Mouse (Mus musculus) layer of hippocampus, adult 9-11 months (tissue): ENCODE measurements at regions not wholly inside any gene's neighbourhood (a gene's known extent, or its start where the extent isn't known, plus 50 kb on each side); places are given as distances from the start of the nearest gene placed in this dataset.

Experiments
- DNase-seq: peaks from one replicate; pipeline ENCODE4 v3.0.0; 2022

- DNase-seq, result no peak
Measured at GRCm38 (mm10) chr12:27786716-27787291, 444.4 kb upstream of the Sox11 start.

GRCm38 (mm10) chr12:27780801-27781200 lies 438.4 kb upstream of the Sox11 start:
- DNase-seq, result no peak

GRCm38 (mm10) chr12:27765948-27766347 lies 423.6 kb upstream of the Sox11 start:
- no peak for DNase-seq

GRCm38 (mm10) chr12:27759016-27759415 lies 416.6 kb upstream of the Sox11 start:
- no peak for DNase-seq

- no peak for DNase-seq
Measured at GRCm38 (mm10) chr12:27757641-27758040, 415.3 kb upstream of the Sox11 start.

- DNase-seq, result no peak
Measured at GRCm38 (mm10) chr12:27724619-27725200, 382.3 kb upstream of the Sox11 start.

DNA sequence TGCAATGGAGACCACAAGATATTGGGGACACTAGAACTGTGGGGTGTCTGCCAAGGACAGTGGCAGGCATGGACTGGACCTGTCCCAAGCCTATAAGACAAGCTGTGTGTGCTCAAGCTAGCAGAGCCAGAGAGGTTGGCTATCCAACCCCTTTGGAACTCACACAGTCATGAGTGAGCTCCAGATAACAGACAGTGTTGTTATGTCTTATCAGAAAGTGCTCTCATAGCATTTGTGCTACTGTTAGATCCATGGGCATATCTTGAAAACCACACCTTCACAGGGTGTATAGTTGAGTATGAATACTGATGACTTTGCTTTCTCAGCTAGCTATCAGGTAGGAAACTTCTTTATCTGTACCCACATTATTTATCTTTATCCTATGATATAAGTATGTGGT lies 338.1 kb upstream of the Sox11 start:
- no peak for DNase-seq

DNA sequence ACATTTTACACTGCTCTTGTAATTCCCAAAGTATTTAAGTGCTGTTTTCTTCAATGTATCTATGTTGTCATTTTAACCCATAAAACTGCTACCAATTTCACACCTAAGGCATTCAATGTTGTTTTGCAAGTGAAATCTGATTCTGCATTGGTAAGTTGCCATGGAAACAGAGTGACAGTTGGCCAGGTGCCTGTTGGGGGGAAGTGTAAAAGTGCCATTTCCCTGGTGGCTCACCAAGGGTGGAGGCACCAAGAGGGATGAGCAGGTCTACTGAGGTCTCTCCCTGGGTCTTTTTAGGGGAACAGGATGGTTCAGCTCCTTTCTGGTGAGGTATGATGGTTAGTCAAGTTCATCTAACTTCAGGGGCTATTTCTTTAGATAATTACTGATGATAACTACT lies 331.0 kb upstream of the Sox11 start:
- no peak for DNase-seq

DNA sequence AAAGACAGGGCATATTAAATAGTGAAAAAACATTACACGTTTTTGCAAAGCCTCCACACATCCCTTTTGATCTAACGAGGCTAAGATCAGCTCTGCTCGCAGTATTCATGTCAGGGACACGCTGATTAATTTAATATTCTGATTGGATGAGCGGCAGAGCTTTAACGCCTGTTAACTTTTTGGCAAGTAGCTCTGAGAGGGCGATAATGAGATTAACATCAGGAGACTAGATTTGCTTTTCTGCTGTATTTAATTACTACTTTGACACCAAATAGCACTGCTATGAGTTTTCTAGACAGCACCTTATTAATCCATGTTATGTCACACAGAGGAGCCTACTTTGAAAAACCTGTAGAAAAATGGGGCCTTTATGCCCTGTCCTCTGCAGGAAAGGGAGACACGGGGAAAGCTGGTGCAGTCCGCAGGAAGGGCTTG lies 328.3 kb upstream of the Sox11 start:
- DNase-seq, result no peak

DNA sequence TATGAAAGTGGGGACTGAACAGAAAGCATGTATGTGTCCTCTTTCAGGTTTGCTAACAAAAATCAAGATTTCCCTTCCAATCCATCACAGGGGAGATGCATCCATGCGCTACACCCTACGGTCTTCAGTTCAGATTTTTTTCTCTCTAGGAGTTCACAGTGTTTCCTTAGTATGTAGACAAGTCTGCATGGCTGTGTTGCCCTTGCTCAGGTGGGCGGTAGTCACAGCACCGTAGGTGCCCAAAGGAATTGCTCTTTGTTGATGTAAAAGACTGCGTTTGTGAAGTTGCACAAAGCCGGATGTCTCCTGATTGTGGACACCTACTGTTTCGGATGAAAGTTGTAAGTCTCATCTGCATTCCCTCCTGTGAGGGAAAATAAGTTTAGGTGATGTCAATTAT lies 327.8 kb upstream of the Sox11 start:
- DNase-seq, result no peak

DNA sequence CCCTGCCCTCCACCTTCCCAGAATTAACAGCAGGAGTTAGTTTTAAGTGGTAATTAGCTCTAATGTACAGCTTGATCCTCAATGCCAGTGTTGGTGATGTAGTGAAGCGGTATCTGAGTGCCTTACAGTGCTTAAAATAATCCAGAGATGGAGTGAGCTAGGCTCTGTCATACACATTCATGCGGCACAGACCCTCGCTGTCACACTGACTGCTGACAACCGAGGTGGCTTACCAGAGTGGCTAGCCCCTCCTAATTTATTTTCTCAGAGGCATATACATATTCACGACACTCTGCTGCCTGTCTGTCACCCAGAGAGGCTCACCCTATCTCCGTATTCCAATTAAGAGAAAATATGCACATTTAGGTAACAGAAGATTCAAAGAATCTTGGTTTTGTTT lies 327.2 kb upstream of the Sox11 start:
- DNase-seq, result no peak

- DNase-seq, result no peak
Measured at GRCm38 (mm10) chr12:27666456-27666855, 324.1 kb upstream of the Sox11 start.

DNA sequence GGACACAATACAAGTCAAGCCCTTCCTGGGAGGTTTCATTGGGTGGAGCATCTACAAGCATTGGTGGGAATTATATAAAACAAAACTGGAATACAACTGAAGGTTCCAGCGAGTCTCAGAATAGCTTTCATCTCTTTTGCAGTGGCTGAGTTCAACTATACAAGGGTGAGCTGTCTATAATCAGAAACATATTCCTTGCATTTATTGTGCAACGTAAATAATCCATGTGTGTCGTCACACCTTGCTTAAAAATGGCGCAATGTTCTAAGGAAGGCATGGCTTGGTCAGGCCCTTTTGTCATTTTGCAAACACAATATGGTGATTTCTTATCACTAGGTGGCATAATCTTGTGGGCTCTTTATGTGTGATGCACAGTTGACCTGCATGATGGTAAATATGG lies 320.8 kb upstream of the Sox11 start:
- no peak for DNase-seq

DNA sequence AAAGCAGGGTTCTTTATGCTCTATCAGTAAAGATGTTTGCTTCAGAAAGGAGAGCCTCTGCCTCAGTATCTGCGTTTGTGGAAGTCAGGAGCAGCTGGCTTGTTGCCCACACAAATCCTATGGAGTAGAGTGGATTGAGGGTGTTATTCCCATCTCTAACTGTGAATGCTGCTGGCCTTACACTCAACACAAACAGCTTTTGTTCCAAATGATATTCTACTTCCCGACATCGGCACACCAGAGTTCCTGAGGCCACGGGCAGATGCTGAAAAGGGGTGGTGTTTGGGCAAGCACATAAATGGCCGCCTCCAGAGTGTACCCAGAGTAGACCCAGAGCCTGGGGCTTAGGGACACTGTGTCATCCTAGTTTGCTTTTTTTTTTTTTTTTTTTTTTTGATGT lies 320.3 kb upstream of the Sox11 start:
- no peak for DNase-seq

DNA sequence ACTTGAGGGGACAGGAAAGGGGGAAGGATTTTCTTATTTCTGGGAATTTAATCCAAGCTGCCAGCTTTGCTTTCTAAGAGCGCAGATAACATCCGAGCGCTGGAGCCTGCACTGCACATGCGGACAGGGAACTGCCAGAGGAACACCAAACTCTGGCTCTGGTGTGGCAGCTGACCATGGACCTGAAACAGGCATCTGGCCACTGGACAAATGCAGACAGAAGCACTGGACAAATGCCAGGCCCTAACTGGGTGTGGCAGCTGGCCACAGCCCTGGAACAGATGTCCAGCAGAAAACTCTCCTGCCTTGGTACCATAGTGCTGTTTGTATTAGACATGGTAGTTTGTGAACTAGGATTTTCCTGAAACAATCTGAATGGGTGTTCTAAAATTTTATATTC lies 315.2 kb upstream of the Sox11 start:
- no peak for DNase-seq

DNA sequence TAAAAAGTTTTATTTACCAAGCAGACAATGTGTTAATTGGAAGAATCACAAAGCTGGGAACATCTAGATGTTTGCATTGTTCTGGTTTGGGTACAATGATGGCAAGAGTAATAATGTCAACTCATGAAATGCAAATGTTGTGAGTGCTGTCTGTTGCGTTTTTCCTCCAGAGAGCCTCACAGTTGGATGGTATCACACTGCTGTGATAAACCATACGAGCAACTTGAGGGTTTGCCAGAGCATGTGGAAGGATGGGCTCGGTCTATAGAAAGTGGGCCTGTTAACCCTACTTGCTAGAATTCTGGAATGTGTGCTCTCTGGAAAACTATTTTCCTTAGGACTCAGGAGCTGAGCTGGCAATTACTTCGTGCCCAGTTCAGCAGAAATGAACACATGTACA lies 311.2 kb upstream of the Sox11 start:
- DNase-seq, result no peak

DNA sequence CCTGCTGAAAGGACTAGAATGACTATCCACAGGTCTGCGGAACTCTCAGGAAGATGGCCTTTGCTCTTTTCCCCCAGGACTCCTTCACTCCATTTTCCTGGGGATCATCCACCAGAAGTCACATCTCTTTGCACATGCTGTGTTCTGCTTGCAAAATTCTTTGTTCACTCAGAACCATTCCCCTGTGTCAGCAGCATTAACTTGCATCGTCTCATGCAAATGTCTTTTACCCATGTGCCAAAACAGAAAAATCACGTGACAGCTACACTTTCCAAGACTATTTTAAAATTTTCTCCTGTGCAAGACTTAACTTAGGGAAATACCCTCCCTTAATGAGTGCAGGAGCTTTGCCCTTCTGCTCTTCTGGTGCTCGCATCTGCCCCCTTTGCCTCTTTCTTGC lies 306.2 kb upstream of the Sox11 start:
- no peak for DNase-seq

DNA sequence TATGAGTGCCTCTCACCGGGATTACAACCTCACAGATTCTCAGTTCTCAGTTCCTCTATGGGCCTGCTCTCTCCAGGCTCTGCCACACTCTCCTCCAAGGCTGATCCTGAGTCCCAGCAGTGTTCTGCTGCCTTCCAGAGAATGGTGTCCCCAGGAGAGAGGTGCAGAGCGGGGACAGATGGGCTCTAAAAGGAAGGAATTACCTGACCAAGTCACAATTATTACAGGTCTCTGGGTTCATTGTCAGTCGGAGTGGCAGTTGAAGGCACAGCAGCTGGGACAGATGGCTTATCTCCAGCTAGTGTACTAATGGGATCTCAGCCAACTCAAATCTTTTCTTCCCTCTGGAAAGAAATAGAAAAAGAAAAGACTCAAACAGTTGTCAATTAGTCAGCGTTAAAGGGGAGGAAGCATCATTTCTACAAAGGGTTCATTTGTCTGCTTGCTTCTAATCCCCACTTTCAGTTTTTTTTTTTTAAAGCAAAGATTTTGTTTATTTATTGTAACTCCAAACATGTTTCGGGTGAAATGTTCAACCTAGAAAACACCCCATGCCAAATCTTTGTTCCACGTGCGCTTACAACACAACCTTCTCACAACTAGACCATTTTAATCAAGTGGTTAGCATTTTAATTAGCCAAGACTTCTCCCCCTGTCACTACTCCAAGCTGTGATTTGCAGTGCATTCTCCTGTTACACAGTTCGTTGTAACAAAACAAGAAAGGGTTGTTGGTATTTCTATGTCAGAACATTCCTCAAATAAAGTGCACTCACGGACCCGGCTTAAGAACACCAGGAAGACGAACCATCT lies 304.3 kb upstream of the Sox11 start:
- no peak for DNase-seq

DNA sequence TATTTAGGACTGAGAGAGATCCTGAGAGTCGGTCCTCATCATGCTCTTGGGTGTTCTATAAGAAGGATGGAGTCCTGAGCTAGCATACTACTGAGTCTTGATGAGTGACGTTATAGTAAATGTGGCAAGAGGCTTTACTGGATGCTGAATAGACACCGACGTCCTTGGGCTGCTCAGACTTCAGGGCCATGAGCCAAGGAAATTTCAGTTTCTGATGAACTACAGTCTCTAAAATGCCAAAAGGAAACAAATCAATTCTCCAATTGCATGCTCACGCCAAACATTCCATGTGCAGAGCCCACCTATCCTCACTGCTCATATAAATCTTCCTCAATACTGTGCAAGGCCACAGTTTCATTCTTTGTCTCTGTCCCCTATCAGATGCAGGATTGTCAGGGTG lies 277.2 kb upstream of the Sox11 start:
- DNase-seq, result no peak

- peak; percentile 9 for DNase-seq
Measured at GRCm38 (mm10) chr12:27604061-27604679, 261.8 kb upstream of the Sox11 start.

GRCm38 (mm10) chr12:27599149-27599548 lies 256.8 kb upstream of the Sox11 start:
- peak; percentile 26 for DNase-seq

GRCm38 (mm10) chr12:27597878-27598277 lies 255.5 kb upstream of the Sox11 start:
- DNase-seq, result no peak

DNA sequence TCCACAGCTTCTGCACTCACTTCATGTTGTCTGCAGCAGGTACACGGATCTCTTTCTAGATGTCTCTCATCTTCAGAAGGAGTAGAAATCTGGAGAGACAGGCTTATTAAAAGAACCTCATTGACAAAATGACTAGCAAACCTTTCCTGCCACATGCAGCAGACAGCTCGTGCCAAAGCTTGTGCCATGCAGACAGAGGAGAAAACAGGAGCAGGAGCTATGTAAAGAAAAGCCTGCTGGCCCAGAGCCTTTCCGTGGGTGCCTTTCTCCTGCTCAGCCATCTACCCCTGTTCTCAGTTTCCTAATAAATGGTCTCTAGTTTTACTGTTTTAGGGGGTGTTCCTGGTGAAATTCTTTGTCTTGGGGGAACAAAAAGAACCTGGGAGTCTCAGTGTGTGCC lies 254.9 kb upstream of the Sox11 start:
- no peak for DNase-seq

DNA sequence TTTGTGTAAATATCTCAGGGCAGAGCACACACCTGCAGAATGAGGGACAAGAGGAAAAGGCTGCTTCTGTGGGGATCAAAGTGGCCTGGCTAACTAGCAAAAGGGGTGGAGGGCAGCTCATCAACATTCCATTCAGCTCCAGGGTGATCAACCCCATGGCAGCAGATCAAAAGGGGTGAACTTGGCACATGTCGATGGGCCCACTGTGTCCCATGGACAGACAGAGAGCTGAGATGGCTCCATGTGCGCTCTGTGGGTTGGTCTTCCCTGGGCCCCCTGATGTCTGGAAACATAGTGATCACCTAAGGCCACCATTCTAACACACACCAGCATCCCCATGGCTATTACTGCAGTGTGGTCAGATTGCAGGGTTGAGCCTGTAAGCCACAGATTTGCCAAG lies 253.2 kb upstream of the Sox11 start:
- DNase-seq, result no peak
